Mouse (Mus musculus) embryonic facial prominence, embryonic 13.5 days (tissue): Measurements from ENCODE around the gene Slc38a4. TPM values are rescaled to one million over a fixed set of nuclear protein-coding genes. Genes with fewer than 3 reads are reported as not detected.

Experiments
- ATAC-seq: fragments of 200-750 bp; cut with Nextera tagmentation; 2 replicates; pipeline ENCODE4 v1.8.0; 2017; ENCODE audit warnings: low read depth; ENCODE audit not compliant: insufficient number of reproducible peaks, insufficient read depth, low FRiP score, low TSS enrichment
- H3K27ac ChIP-seq: fragments of 300-500 bp; sonication (generic); 2 replicates; pipeline ENCODE4 v1.5.1; 2015; ENCODE audit warnings: moderate library complexity, mild to moderate bottlenecking, inconsistent platforms
- H3K27me3 ChIP-seq: fragments of 300-500 bp; sonication (generic); 2 replicates; pipeline ENCODE4 v1.6.1; 2015; ENCODE audit warnings: mild to moderate bottlenecking, inconsistent platforms
- H3K36me3 ChIP-seq: fragments of 300-500 bp; sonication (generic); 2 replicates; pipeline ENCODE4 v1.6.1; 2015; ENCODE audit warnings: mild to moderate bottlenecking, inconsistent platforms
- H3K4me1 ChIP-seq: fragments of 300-500 bp; sonication (generic); 2 replicates; pipeline ENCODE4 v1.6.1; 2015; ENCODE audit warnings: inconsistent platforms
- H3K4me2 ChIP-seq: fragments of 300-500 bp; sonication (generic); 2 replicates; pipeline ENCODE4 v1.6.1; 2015; ENCODE audit warnings: moderate library complexity, mild to moderate bottlenecking, inconsistent platforms
- H3K4me3 ChIP-seq: fragments of 300-500 bp; sonication (generic); 2 replicates; pipeline ENCODE4 v1.5.1; 2015; ENCODE audit warnings: mild to moderate bottlenecking, inconsistent platforms
- H3K9ac ChIP-seq: fragments of 300-500 bp; sonication (generic); 2 replicates; pipeline ENCODE4 v1.6.1; 2015; ENCODE audit warnings: mild to moderate bottlenecking, inconsistent platforms
- H3K9me3 ChIP-seq: fragments of 300-500 bp; sonication (generic); 2 replicates; pipeline ENCODE4 v1.6.1; 2016; ENCODE audit warnings: inconsistent platforms
- WGBS: fragments of 180-500 bp; shearing (Covaris S2); methylation state at CpG from one replicate; pipeline ENCODE4 v1.1.7; 2015; ENCODE audit warnings: mixed read lengths; 5-methylcytosine and 5-hydroxymethylcytosine counted together
- polyA plus RNA-seq: library from polyadenylated mRNA; unstranded; fragments of >200 nt; fragmentation: Nextera tagmentation; extraction: Ambion mirVana; gene quantifications from 2 replicates; pipeline ENCODE4 v1.2.1, GENCODE M21; 2015

Slc38a4 gene
- polyA plus RNA-seq, 1 experiment from 2014 or later: 46.9 TPM

- no peaks in the 10 kb centered on the region for H3K27me3 ChIP-seq
- no peak overlapping the region for H3K4me2 ChIP-seq
- H3K4me3 ChIP-seq: no peak overlapping the region
- no peak overlapping the region for H3K27ac ChIP-seq
- no peaks in the 10 kb centered on the region for H3K9me3 ChIP-seq
- H3K9ac ChIP-seq: no peak overlapping the region
- 57% methylated on average over 13 of the region's 13 CpGs for WGBS
- no peak for ATAC-seq
- 0 out of 2 replicates have a peak, but pooled peaks cover 9% of the 10 kb centered on the region for H3K4me1 ChIP-seq
- no peaks in the 10 kb centered on the region for H3K36me3 ChIP-seq
Observed at GRCm38 (mm10) chr15:97072859-97073826, 17.4 kb upstream of the Slc38a4 start.

GRCm38 (mm10) chr15:97067340-97068136 is 11.8 kb upstream of the Slc38a4 start:
- WGBS: 62% methylated on average over 8 of the region's 8 CpGs
- no peak overlapping the region for H3K27ac ChIP-seq

GRCm38 (mm10) chr15:97066937-97067336 is 11.2 kb upstream of the Slc38a4 start:
- WGBS: 84% methylated on average over 5 of the region's 5 CpGs
- Histone ChIP-seq H3K4me1 (no peaks in the 10 kb centered on the region), H3K9ac (no peak overlapping the region)

More at GRCm38 (mm10) chr15:97067340-97068136, 11.8 kb upstream of the Slc38a4 start:
- H3K27me3 ChIP-seq: no peaks in the 10 kb centered on the region
- H3K4me3 ChIP-seq: no peak overlapping the region
- H3K4me2 ChIP-seq: no peak overlapping the region
- H3K9ac ChIP-seq: no peak overlapping the region
- no peaks in the 10 kb centered on the region for H3K4me1 ChIP-seq
- no peaks in the 10 kb centered on the region for H3K9me3 ChIP-seq
- ATAC-seq: no peak
- no peaks in the 10 kb centered on the region for H3K36me3 ChIP-seq

GRCm38 (mm10) chr15:97063211-97063610 is 7.5 kb upstream of the Slc38a4 start:
- ATAC-seq: no peak
- H3K36me3 ChIP-seq: no peaks in the 10 kb centered on the region
- H3K27ac ChIP-seq: no peak overlapping the region
- WGBS: 76% methylated on average over 5 of the region's 5 CpGs
- H3K4me1 ChIP-seq: 0 out of 2 replicates have a peak, but pooled peaks cover 3% of the 10 kb centered on the region
- no peak overlapping the region for H3K9ac ChIP-seq
- no peaks in the 10 kb centered on the region for H3K9me3 ChIP-seq
- H3K4me2 ChIP-seq: no peak overlapping the region
- no peak overlapping the region for H3K4me3 ChIP-seq
- no peaks in the 10 kb centered on the region for H3K27me3 ChIP-seq

More at GRCm38 (mm10) chr15:97066937-97067336, 11.2 kb upstream of the Slc38a4 start:
- H3K9me3 ChIP-seq: no peaks in the 10 kb centered on the region
- no peak overlapping the region for H3K27ac ChIP-seq
- H3K27me3 ChIP-seq: no peaks in the 10 kb centered on the region
- no peaks in the 10 kb centered on the region for H3K36me3 ChIP-seq
- no peak overlapping the region for H3K4me2 ChIP-seq
- no peak for ATAC-seq
- no peak overlapping the region for H3K4me3 ChIP-seq

- ATAC-seq: no peak
- H3K9ac ChIP-seq: no peak overlapping the region
- H3K27ac ChIP-seq: no peak overlapping the region
- 0 out of 2 replicates have a peak, but pooled peaks cover 1% of the 10 kb centered on the region for H3K9me3 ChIP-seq
- 70% methylated on average over 8 of the region's 8 CpGs for WGBS
- no peaks in the 10 kb centered on the region for H3K36me3 ChIP-seq
- no peaks in the 10 kb centered on the region for H3K27me3 ChIP-seq
- H3K4me2 ChIP-seq: no peak overlapping the region
- H3K4me1 ChIP-seq: 0 out of 2 replicates have a peak, but pooled peaks cover 3% of the 10 kb centered on the region
- no peak overlapping the region for H3K4me3 ChIP-seq
Observed at GRCm38 (mm10) chr15:97060973-97061372, 5.2 kb upstream of the Slc38a4 start.

GRCm38 (mm10) chr15:97060571-97060970 is 4.8 kb upstream of the Slc38a4 start:
- no peak overlapping the region for H3K4me3 ChIP-seq
- H3K36me3 ChIP-seq: no peaks in the 10 kb centered on the region
- no peak overlapping the region for H3K9ac ChIP-seq
- H3K4me1 ChIP-seq: 0 out of 2 replicates have a peak, but pooled peaks cover 3% of the 10 kb centered on the region
- H3K27me3 ChIP-seq: no peaks in the 10 kb centered on the region
- 92% methylated on average over 6 of the region's 6 CpGs for WGBS
- no peak overlapping the region for H3K27ac ChIP-seq
- no peak overlapping the region for H3K4me2 ChIP-seq
- ATAC-seq: no peak
- 0 out of 2 replicates have a peak, but pooled peaks cover 3% of the 10 kb centered on the region for H3K9me3 ChIP-seq

- H3K4me1 ChIP-seq: 0 out of 2 replicates have a peak, but pooled peaks cover 3% of the 10 kb centered on the region
- H3K9me3 ChIP-seq: 0 out of 2 replicates have a peak, but pooled peaks cover 8% of the 10 kb centered on the region
- H3K36me3 ChIP-seq: no peaks in the 10 kb centered on the region
- no peak for ATAC-seq
- no peaks in the 10 kb centered on the region for H3K27me3 ChIP-seq
- no peak overlapping the region for H3K4me3 ChIP-seq
- WGBS: 85% methylated on average over 14 of the region's 14 CpGs
- no peak overlapping the region for H3K9ac ChIP-seq
- H3K27ac ChIP-seq: no peak overlapping the region
- H3K4me2 ChIP-seq: no peak overlapping the region
Observed at GRCm38 (mm10) chr15:97060102-97060501, 4.3 kb upstream of the Slc38a4 start.

- Histone ChIP-seq H3K4me3 (no peak overlapping the region), H3K36me3 (no peaks in the 10 kb centered on the region), H3K9ac (no peak overlapping the region), H3K27me3 (no peaks in the 10 kb centered on the region), H3K4me2 (no peak overlapping the region), H3K4me1 (0 out of 2 replicates have a peak, but pooled peaks cover 3% of the 10 kb centered on the region), H3K27ac (no peak overlapping the region), H3K9me3 (peaks cover 15% of the 10 kb centered on the region; the same call in 1 of the 2 replicates)
- WGBS: 78% methylated on average over 24 of the region's 24 CpGs
- ATAC-seq: no peak
Observed at GRCm38 (mm10) chr15:97059071-97060041, 3.6 kb upstream of the Slc38a4 start.

GRCm38 (mm10) chr15:97054767-97055489 is 828 bp downstream of the Slc38a4 start:
- WGBS: 37% methylated on average over 31 of the region's 31 CpGs
- Histone ChIP-seq H3K4me2 (peak overlapping the region; percentile 65), H3K9ac (peak overlapping the region; percentile 61), H3K4me1 (peaks cover 15% of the 10 kb centered on the region; the same call in 1 of the 2 replicates), H3K27me3 (no peaks in the 10 kb centered on the region), H3K36me3 (no peaks in the 10 kb centered on the region), H3K9me3 (peaks cover 18% of the 10 kb centered on the region; the same call in 1 of the 2 replicates), H3K4me3 (peak overlapping the region; percentile 50), H3K27ac (no peak overlapping the region)
- no peak for ATAC-seq

GRCm38 (mm10) chr15:97054131-97054530 is 1.6 kb downstream of the Slc38a4 start:
- WGBS: 55% methylated on average over 15 of the region's 15 CpGs

More at GRCm38 (mm10) chr15:97054131-97054530, 1.6 kb downstream of the Slc38a4 start:
- peaks cover 18% of the 10 kb centered on the region; the same call in 1 of the 2 replicates for H3K9me3 ChIP-seq
- peak overlapping the region; percentile 61 for H3K9ac ChIP-seq
- no peaks in the 10 kb centered on the region for H3K27me3 ChIP-seq
- peak overlapping the region; percentile 65 for H3K4me2 ChIP-seq
- no peak overlapping the region for H3K27ac ChIP-seq
- H3K4me1 ChIP-seq: peaks cover 20% of the 10 kb centered on the region; the same call in 1 of the 2 replicates
- H3K4me3 ChIP-seq: peak overlapping the region; percentile 50
- no peak for ATAC-seq
- no peaks in the 10 kb centered on the region for H3K36me3 ChIP-seq
